Mouse (Mus musculus) layer of hippocampus, adult 9-10 months (tissue): ENCODE measurements around the gene Tnfrsf14.

Experiments used
- DNase-seq: peaks from one replicate; pipeline ENCODE4 v3.0.0; 2022; ENCODE audit warnings: low spot score

The Tnfrsf14 gene

DNA sequence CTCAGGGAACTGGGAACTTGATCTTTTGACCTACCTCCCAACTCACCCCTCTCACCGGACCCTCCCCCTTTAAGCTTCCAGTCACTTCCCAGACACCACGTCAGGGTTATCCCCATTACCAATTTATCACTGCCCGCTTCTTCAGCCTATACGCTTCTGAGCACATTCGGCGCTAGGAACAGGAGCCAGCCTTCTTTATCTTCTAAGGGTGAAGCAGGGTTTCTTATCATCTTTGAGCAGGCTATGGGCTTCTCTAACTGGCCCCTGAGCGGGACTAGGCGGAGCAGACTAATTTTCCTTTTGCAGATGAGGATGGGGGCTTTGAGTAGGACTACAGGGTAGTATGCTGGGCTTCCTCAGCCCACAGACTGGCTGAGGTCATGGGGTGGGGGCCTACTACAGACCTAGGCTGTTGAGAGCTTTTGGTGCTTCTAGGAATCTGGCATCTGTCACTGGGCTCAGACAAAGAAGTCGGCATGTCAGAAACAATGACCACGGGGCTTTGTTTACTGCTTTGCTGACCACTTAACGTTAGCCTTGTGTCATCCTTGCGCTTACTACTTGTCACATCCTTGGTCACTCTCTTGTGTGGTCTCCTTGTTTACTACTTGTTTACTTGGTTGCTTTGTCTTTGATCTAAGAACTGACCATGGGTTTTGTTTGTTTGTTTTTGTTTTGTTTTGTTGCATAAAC, at the start of gene Tnfrsf14:
Gene Tnfrsf14 (minus strand): TSS at position 169 of the 693 bp plus-strand sequence.
- DNase-seq, result no peak

DNA sequence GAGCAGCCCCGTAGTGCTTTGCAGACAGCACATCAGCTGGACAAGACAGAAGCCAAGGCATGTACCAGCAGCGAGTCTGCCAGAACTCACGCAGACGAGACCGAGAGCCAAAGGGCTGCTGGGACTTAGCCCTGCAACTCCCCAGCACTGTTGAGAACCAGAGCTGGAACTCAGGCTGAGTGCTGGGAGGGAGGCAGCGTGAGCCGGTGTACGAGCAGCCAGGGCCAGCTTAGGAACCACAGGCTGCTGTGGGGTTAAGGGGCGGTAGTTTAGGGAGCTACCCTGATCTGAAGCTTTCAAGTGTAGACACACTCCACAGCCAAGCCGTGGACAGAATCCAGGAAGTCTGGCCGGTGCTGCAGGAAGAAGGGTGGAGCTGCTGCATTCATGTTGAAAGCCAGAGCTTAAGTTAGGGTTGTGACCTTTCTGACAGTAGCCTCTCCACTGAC, 45.8 kb upstream of the Tnfrsf14 start:
- DNase-seq, result no peak

DNA sequence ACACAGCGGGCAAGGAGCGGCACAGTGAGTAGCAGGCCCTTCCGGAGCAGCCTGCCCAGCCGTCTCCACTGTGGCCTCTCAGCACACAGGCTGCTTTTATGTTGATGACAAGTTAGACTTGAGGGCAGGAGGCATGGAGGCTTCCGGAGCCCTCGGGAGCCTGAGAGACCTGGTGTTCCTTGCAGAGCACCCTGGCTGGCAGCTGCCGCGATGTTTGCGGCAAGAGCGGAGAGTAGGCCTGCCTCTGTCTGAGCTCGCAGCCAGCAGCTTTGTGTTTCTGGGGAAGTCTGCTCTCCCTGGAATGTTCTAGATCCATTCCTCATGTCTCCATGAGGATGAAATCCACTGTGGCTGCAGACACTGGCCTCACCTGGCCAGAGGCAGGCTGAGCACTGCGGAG, 44.2 kb upstream of the Tnfrsf14 start:
- no peak for DNase-seq

DNA sequence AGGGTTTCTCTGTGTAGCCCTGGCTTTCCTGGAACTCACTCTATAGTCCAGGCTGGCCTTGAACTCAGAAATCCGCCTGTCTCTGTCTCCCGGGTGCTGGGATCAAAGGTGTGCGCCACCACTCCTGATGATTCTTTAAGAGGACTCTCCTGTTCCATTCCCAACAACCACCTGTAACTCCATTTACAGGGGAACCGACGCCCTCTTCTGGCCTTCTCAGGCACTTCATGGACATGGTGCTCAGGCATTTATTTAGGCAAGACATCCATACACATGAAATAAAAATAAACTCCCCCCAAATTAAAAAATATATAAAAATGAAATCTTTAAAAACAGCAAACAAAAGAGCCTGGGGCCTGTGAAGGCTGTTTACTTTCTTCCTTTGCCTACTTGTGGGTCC, 38.8 kb upstream of the Tnfrsf14 start:
- DNase-seq, result no peak

DNA sequence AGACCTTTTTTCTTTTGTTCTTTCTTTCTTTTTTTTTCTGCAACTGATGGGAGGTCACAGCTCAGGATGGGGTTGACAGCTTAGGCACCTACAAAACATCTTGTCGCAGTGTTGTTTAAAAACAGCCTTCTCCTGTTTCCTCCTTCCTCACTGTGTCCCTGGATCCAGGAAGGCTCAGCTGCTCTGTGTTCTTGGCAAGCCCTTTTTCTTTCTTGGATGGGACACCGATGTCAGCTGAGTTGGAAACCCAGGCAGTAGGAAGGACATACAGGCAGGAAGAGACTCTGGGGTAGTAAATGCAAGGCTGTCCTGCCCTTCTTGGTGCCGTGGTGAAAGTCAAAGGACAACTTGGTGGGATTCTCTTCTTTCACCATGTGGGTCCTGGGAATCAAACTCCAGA, 37.5 kb upstream of the Tnfrsf14 start:
- DNase-seq, result no peak

DNA sequence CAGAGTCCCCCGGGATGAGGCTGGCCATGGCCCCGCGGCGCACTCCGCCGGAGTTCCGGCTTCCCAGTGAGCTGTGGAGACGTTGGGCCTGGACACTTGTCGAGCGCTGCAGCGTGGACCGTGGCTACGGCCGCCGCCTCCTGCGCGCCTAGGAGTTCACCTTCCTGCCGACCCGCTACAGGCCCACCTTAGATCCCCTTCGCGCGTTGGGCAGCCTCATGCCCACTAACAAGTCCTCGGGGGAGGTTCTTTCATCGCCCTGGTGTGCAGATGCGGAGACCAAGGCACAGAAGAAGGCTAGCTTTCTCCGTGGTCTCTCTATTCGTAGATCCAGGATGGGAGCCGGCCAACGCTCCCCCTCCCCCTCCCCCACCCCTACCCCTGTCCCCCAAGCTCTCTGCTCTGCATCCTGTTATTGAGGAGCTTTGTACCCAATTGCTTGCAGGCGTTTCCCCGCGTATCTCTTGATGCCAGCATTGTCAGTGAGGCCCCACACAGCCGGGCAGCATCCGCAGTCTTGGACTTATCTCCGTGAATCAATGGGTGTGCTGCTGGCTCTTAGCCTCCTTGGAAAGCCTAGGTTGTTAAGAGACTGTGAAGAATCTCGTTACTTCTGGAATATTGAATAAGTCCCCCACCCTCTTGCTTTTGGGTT, 36.3 kb upstream of the Tnfrsf14 start:
- no peak for DNase-seq

DNA sequence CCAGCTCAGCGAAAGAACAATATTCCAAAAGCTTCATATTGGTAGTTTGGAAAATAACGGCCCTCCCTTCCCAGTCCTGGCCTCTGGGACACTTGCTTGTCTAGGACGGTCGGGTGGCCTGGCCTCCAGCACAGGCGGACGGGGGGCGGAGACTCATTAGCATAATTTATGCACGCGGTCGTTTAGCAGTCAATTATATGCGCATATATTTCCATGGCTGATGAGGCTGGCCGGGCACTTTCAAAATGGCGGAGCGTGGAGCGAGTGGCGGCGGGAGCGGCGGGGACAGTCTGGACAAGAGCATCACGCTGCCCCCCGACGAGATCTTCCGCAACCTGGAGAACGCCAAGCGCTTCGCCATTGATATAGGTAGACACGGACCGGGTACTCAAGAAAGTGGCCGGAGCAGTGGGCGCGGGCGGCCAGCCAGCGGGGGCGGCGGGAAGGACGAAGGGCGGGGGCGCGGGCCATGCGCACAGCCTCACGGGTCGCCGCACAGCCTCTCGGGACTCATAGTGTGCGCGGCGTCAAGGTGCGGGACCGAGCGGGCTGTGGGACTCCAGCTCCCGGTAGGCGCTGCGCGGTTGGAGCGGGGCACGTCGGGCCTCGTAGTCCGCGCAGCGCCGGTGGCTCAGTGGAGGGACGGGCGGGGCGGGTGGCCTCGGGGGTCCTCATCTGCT, 35.7 kb upstream of the Tnfrsf14 start, which contains the start of gene Pank4:
Gene Pank4 (plus strand): TSS at position 223 of the 680 bp plus-strand sequence.
- DNase-seq, result peak; percentile 83

DNA sequence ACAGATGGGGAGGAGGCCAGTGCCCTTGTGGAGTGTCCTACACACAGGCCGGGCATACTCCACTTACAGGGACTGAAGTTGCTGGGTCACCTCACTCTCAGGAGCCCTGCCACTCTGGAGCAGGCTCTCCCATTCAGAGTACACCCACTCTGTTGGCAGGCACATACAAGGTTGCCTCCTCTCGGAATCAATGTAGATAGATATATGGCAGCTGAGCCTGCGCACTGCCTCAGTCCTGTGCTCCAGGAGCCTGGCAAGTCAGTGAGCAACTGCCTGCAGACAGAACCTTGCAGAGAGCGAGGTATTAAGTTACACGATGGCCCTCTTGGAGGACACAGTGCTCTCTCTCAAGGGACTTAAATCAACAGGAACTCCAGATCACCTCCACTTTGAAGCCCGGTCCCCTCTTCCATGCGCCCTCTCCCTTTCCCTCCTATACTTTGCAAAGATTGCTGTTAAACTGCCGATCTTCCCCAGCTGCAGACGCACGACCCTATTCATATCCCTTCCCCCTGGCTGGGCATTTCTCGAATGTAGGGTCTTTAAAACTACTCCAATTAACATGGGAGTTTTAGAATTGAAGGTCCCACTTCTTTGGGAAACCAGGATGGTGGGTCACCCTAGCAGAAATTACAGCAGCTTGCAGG, 35.0 kb upstream of the Tnfrsf14 start:
- DNase-seq, result no peak

DNA sequence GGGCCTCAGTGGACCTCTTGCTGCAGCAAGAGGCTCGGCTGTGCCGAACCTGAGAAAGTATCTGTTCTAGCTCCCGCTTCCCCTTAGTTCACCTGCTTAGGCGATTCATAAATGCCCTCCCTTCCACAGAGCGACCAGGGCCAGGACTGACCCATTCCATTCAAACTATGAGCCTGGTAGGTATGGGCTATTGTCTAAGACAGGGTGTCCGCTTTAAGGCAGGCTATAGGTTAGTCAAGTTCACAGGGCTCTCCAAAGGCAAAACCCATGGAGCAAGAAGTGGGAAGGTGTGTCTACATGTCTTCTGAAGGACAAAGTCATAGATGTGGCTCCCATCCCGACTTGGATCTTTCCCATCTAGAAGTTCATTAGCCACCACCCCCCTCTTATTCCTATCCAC, 34.3 kb upstream of the Tnfrsf14 start:
- no peak for DNase-seq

DNA sequence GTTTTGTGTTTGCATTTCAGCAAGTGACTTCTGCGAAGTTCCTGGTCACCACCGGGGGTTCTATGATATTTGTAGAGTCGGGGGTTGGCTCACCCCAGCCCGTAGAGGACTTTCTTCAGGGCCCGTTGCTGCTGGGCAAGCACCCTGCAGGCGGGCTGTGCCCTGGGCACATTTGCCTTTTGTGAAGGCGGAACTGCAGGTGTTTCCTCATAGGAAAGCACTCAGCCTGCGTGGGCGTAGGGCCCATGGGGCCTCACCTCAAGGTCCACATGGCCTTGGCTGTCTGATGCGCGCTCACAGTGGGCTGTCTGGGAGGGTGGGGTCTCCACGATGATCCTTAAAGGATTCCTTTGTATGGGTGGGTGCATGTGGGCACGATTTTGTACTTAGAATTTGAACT, 33.5 kb upstream of the Tnfrsf14 start:
- no peak for DNase-seq

DNA sequence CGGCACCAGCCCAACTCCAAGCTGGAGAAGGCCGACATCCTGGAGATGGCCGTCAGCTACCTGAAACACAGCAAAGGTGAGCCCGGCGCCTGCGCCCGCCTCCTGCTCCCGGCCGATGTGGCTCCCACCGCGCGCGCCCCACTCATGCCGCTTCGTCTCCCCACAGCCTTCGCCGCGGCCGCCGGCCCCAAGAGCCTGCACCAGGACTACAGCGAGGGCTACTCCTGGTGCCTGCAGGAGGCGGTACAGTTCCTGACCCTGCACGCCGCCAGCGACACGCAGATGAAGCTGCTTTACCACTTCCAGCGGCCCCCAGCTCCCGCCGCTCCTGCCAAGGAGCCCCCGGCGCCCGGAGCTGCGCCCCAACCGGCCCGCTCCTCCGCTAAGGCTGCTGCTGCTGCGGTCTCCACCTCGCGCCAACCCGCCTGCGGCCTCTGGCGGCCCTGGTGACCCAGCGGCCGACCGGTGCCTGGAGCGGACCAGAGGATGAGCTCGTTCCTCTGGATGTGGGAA, 32.9 kb upstream of the Tnfrsf14 start:
- no peak for DNase-seq

DNA sequence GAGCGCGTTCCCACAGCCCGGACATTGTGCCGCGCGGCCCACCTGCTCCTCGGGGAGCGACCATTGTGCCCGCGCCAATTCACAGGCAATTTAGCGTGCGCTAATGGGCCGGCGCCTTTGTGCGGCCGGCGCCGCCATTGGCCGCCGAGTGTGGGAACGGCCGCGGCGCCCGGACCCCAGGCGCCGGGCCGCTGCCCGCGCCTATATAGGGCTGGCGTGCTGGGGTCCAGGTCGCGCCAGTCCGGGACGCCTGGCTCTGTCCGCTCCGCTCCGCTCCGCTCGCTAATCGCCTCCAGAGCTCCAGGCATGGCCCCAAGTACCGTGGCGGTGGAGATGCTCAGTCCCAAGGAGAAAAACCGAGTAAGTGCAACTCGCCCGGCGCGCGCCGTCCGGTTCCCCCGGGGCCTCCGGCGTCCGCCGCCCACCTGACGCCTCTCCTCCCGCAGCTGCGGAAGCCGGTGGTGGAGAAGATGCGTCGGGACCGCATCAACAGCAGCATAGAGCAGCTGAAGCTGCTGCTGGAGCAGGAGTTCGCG, 32.4 kb upstream of the Tnfrsf14 start, which contains the start of gene Hes5:
Gene Hes5 (plus strand): TSS at position 234 of the 536 bp plus-strand sequence.
- no peak for DNase-seq

DNA sequence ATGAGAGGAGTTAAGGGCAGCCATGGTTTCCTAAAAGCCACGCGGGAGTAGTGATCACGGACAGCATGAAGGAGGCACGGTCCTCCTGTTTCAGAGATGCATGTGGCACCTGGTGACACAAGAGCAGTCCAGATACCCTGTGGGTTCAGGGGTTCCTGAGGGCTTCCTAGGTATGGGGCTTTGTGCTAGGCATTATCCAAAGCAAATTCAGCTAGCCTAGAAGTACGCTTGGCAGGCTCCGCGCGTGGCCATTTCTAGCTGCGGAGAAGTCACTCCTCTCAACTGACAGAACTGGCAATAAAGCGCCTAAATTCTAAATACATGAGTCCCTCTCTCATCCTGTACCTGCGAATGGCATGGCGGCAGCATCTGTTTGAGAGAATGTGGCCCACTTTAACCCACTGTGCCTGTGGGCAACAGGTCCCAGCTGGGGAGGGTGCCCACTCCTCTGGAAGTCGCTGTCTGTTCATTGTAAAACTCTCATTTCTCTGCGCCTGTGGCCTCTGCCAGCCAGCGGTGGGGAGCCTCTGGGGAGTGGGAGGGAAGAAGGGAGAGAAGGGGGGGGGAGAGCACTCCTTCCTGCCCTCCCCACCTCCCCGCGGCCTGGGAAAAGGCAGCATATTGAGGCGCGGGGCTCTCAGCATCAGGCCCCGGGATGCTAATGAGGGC, 31.8 kb upstream of the Tnfrsf14 start:
- DNase-seq, result no peak

DNA sequence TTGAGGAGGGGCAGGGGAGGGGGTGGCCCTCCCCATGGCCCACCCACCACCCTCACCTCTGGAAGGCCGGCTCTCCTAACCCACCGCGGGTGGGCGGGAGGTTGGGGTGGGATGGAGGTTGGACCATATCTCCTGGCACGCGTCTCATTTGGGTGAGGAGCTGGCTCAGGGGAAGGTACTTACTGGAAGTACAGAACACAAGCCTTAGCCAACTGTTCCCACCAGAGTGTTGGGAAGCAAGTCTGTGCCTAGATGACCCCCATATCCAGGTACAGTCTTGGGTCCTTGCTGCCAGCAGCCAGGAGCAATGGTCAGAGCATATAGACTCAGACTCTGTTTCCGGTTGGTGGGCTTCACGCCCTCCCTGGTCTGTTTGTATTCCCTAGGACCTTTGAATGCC, 30.3 kb upstream of the Tnfrsf14 start:
- DNase-seq, result no peak

DNA sequence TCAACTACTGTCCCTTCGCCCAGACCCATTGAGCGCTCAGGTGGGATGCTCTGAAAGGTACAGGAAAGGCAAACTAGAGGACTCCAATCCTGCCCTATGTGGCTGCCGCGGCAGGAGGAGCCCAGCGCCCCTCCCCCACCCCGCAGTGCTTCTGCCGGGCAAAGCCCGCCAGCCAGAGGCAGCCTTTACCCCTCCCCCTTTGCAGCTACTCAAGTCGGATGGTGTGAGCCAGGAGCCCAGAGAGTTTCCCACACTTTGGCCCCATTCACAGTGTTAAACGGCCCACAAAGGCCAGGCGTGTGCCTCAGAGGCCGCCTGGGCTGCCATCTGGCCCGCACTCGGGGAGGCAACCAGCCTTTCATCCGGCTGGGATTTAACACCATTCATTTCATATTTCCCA, 29.8 kb upstream of the Tnfrsf14 start:
- no peak for DNase-seq

DNA sequence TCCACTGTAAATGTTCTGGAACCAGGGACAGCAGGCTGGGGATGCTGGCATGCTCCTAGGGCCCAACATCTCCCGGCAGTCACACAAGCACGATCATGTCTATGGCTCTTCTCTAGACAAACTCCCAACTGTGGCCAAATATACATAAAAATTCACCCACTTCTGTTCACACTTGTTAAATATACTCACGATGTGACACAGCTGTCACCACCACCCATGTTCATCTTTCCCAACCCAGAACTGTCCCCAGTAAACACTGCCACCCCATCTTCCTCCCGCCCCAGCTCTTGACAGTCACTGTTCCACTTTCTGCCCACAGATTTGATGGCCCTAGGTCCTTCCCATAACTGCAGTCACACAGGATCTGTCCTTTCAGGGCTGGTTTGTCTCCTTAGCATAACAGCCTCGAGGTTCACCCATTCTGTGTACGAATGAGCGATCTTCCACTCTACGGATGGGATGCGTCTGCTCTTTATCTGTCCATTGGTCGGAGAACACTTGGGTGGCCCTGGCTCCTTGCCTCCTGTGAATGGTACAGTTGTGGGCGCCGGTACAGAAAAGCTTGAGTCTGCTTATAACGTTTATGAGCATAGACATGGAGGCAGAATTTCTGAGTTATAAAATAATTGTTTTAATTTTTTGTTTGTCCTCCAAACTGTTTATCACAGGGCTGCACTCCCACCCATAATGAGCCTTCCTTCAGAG, 29.1 kb upstream of the Tnfrsf14 start:
- DNase-seq, result no peak

DNA sequence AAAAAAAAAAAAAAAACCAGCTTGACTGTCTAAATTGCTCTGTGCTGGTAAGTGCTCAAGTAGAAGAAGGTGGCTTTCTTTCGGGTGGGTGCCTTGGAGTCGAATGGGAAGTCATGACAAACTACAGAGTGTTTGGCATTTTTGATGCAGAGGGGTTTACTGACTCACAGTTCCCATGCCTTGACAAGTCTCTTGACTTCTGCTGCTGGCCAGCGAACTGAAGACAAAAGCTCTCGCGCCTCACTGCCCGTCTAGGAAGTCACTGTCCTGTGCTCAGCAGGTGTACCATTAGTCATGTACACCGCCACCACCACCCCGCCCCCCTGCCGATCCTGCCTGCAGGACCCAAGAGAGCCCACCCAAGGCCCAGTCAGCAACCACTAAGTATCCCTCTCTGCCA, 28.2 kb upstream of the Tnfrsf14 start:
- DNase-seq, result no peak

DNA sequence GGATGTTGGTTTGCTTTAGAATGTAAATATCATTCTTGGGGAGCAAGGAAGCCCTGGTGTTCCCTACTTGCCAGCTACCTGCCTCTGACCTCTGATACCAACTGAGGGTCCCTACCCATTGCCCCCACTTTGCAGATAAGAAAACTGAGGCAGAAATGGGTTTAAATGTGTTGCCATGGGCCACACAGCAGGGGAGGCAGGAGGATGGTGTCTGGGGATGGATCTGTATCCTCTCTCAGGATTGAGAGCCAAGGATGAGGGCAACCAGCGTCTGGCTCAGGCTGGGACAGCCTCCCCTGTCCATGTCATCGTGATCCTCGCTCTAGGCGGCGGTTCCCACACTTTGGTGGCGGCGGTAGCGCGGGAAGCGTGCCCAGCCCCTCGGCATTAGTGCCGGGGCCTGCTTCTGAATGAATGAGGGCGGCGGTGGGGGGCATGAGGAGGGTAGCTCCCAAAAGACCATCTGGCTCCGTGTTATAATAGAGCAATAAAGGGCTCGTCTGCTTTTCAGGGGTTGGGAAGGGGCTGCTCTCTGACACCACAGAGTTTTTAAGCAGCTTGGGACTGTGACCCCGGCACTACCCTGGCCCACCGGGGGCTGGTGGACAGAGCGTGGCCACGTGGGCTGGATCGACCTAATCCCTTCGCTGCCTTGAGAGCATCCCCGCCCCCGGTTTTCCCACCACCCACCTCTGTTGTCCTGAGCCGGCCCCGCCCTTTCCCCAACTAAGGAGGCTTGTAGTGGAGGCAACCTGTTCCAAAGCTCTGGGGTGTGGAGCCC, 24.3 kb upstream of the Tnfrsf14 start:
- no peak for DNase-seq

DNA sequence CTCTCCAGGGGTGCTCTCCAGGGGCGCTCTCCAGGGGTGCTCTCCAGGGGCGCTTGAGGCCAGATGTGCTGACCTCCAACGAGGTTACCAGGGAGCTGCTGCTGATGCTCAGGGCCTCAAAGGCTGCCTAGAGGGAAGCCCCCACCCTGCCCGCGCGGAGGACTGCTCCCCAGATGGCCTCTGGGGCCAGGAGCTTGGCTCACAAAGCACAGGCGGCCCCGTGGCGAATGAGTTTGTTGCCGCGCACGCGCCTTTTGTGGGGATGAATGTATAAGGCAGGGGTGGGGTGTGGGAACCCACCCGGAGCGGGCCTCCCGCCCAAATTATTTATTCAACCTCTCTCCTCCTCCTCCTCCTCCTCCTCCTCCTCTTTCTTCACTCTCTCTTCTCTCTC, 21.2 kb upstream of the Tnfrsf14 start:
- no peak for DNase-seq

DNA sequence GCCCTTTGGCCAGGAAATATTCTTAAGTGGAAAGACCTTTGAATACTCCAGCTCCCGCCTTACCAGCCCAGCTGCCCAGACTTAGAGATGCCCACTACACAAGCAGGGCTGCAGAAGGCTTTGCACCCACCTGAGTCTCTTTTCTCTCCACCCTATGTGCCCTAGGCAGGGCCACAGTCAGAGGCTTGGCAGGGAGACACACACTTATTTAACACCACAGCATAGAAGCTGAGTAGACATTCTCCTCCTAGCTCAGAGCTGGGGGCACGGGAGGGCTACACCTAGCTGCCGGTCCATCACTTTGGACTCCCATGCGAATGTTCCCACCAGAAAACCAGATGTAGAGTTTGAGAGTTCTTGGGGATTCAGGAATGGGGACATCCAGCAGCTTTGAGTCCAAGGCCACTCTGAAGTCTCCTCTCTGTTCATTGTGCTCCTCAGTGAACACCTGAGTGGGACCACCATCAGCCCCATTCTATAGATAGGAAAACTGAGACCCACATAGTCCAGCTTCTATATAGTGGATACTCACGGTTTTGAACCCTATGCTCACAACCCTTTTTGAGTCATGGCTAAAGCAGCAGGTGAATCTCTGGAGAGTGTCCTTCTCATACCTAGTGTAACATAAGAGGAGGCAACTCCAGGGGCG, 20.7 kb upstream of the Tnfrsf14 start:
- no peak for DNase-seq
